Mouse (Mus musculus) midbrain, embryonic 12.5 days (tissue): Measurements from ENCODE around the gene A730049H05Rik. TPM values are rescaled to one million over a fixed set of nuclear protein-coding genes. Genes with fewer than 3 reads are reported as not detected.

Experiments used
- ATAC-seq: fragments of 200-750 bp; cut with Nextera tagmentation; 2 replicates; pipeline ENCODE4 v1.8.0; 2017; ENCODE audit warnings: low read depth, moderate TSS enrichment, moderate library complexity; ENCODE audit not compliant: low FRiP score
- H3K27ac ChIP-seq: fragments of 300-500 bp; sonication (generic); replicated peaks from 2 replicates; pipeline ENCODE4 v1.5.1; 2016; ENCODE audit warnings: mild to moderate bottlenecking
- H3K27me3 ChIP-seq: fragments of 300-500 bp; sonication (generic); 2 replicates; pipeline ENCODE4 v1.6.1; 2016; ENCODE audit warnings: mild to moderate bottlenecking
- H3K36me3 ChIP-seq: fragments of 300-500 bp; sonication (generic); 2 replicates; pipeline ENCODE4 v1.6.1; 2016
- H3K4me1 ChIP-seq: fragments of 300-500 bp; sonication (generic); 2 replicates; pipeline ENCODE4 v1.6.1; 2016
- H3K4me2 ChIP-seq: fragments of 300-500 bp; sonication (generic); replicated peaks from 2 replicates; pipeline ENCODE4 v1.6.1; 2016; ENCODE audit warnings: mild to moderate bottlenecking, moderate library complexity
- H3K4me3 ChIP-seq: fragments of 300-500 bp; sonication (generic); 2 replicates; pipeline ENCODE4 v1.5.1; 2016; ENCODE audit warnings: mild to moderate bottlenecking
- H3K9ac ChIP-seq: fragments of 300-500 bp; sonication (generic); replicated peaks from 2 replicates; pipeline ENCODE4 v1.6.1; 2016; ENCODE audit warnings: mild to moderate bottlenecking, moderate library complexity
- H3K9me3 ChIP-seq: fragments of 300-500 bp; sonication (generic); 2 replicates; pipeline ENCODE4 v1.6.1; 2016; ENCODE audit warnings: mild to moderate bottlenecking
- WGBS: fragments of 180-500 bp; shearing (Covaris S2); methylation state at CpG from one replicate; pipeline ENCODE4 v1.1.7; 2016; 5-methylcytosine and 5-hydroxymethylcytosine counted together
- polyA plus RNA-seq: library from polyadenylated mRNA; unstranded; fragments of >200 nt; fragmentation: Nextera tagmentation; extraction: Ambion mirVana; gene quantifications from 2 replicates; pipeline ENCODE4 v1.2.1, GENCODE M21; 2016

The A730049H05Rik gene
- polyA plus RNA-seq: 0.21 and 0.29 TPM in 2 replicates

DNA sequence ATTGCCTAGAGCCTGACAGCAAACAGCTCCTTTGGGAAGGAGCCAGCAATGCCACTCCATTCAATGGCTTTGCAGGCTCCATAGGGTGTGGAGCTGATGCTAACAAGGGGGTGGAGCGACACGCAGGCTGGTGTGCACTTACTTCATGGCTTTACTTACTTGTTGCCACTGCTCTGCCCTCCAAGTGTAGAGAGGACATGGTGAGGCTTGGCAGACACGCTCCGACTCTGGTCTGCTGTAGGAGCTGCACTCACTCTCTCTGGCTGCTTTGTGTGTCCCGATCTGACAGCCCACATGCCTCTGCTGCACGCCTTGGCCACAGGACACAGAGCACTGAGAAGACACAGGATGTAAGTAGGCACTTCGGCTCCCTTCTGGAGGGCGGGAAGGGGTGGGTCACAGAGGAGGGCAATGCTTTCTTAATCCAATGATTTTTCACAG, at the start of gene A730049H05Rik:
Gene A730049H05Rik, plus strand, starts transcription at position 168 of the 441 bp plus-strand sequence.
- 5% methylated on average over 8 of the region's 8 CpGs for WGBS
- Histone ChIP-seq H3K36me3 (no peaks in the 10 kb centered on the region), H3K4me3 (no peak within 1 kb of the TSS), H3K27ac (no peak within 1 kb of the TSS), H3K4me1 (peaks cover 13% of the 10 kb centered on the region), H3K9ac (no peak within 1 kb of the TSS), H3K27me3 (peaks cover 23% of the 10 kb centered on the region), H3K4me2 (peak within 1 kb of the TSS; percentile 37), H3K9me3 (no peaks in the 10 kb centered on the region)
- no peak for ATAC-seq

DNA sequence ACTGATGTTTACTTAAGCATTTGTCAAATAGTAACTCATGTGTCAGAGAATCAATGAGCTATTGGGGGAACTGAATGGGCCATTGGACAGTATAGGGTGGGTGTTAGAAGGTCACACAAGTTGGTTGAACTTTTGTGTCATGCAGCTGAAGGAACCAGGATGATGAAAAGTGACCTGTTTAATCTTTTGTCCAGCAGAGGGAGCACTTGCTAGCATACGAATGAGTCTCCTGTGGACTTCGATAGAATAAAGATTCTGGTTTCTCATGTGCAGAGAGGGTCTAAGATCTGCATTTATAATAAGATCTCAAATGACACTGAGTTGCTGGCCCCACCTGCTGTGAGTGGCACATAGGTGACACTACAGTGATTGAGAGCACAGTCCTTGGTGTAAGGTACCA, 39.9 kb upstream of the A730049H05Rik start:
- H3K36me3 ChIP-seq: no peaks in the 10 kb centered on the region
- H3K27me3 ChIP-seq: no peaks in the 10 kb centered on the region
- no peak overlapping the region for H3K27ac ChIP-seq
- no peak overlapping the region for H3K9ac ChIP-seq
- 24% methylated on average over 2 of the region's 2 CpGs for WGBS
- no peaks in the 10 kb centered on the region; the same call in 1 of the 2 replicates for H3K4me1 ChIP-seq
- no peak overlapping the region for H3K4me2 ChIP-seq
- ATAC-seq: no peak
- no peaks in the 10 kb centered on the region for H3K9me3 ChIP-seq
- no peak overlapping the region for H3K4me3 ChIP-seq

DNA sequence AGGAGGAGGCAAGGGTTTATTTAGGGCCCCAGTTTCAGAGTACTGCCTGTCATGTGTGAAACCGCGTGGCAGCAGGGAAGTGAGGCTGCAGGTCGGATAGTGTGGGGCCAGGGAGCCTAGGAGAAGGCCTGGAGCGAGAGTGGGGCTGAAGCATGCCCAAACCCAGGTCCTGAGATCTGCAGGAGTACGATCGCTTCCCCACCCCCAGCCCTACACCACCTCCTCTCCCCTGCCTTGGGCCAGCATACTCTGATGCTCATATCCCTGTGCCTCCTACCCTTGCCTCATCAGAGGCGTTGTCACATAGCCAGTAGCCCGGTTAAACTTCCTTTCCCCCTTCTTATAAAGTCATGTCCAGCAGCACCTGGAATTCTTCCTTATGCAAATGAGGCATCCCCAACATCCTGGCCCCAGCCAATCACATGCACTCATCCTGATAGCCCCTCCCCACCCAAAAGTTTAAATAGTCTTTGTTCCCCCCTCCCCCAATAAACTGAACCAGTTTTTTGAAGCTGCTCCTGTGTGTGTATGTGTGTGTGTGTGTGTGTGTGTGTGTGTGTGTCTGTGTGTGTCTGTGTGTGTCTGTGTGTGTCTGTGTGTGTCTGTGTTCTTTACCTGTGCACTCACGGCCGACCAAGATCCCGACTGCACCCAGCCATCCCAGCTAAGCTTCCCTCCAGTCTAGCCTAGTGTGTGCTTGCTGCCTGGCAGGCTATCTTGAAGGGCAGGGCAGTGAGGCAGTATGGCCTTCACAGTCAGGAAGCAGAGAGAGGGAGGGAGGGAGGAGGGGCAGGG, 36.9 kb upstream of the A730049H05Rik start:
- 77% methylated on average over 10 of the region's 11 CpGs for WGBS
- Histone ChIP-seq H3K4me2 (no peak overlapping the region), H3K36me3 (no peaks in the 10 kb centered on the region), H3K27me3 (0 out of 2 replicates have a peak, but pooled peaks cover 2% of the 10 kb centered on the region), H3K9ac (no peak overlapping the region), H3K9me3 (no peaks in the 10 kb centered on the region), H3K4me3 (no peak overlapping the region), H3K4me1 (no peaks in the 10 kb centered on the region; the same call in 1 of the 2 replicates), H3K27ac (no peak overlapping the region)
- no peak for ATAC-seq

DNA sequence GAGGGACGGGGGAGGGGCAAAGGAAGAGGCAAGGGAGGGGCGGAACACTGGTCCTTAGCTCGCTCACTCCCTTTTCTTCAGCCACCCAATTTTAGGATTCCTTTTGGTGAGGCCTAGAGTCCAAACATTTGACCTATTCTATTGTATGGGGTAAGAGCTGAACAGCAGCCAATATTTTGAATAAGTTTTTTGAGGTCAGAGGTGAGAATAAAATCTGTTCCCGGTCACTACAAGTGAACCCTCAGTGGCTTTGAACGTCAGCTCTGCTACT, 36.4 kb upstream of the A730049H05Rik start:
- Histone ChIP-seq H3K27ac (no peak overlapping the region), H3K4me2 (no peak overlapping the region), H3K4me1 (no peaks in the 10 kb centered on the region; the same call in 1 of the 2 replicates), H3K36me3 (no peaks in the 10 kb centered on the region), H3K27me3 (0 out of 2 replicates have a peak, but pooled peaks cover 4% of the 10 kb centered on the region), H3K9me3 (no peaks in the 10 kb centered on the region), H3K9ac (no peak overlapping the region), H3K4me3 (no peak overlapping the region)
- no peak for ATAC-seq
- 44% methylated on average over 5 of the region's 5 CpGs for WGBS

DNA sequence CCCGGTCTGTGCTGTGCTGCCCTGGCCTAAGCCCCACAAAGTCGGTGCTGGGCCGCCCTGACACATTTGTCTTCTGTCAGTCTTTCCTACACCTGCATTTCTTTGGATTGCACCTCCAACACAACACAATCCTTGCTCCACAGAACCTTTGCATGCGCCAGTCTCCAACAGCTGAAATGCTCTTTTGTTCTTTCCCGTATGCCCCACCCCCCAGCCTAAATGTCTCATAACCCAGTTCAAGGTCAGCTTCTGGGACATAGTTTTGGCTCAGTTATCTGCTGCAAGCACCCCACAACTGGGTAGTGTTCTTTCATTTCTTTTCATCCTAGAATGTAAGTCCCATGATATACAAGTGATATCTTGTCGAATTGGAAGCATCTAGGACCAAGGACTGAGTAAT, 34.8 kb upstream of the A730049H05Rik start:
- WGBS: 88% methylated on average over 6 of the region's 6 CpGs
- Histone ChIP-seq H3K4me1 (no peaks in the 10 kb centered on the region; the same call in 1 of the 2 replicates), H3K4me2 (no peak overlapping the region), H3K27ac (no peak overlapping the region), H3K27me3 (peaks cover 16% of the 10 kb centered on the region), H3K36me3 (no peaks in the 10 kb centered on the region), H3K9me3 (no peaks in the 10 kb centered on the region), H3K9ac (no peak overlapping the region), H3K4me3 (no peak overlapping the region)
- ATAC-seq: no peak

- WGBS: 13% methylated on average over 7 of the region's 7 CpGs
- H3K27ac ChIP-seq: no peak overlapping the region
- H3K4me1 ChIP-seq: peaks cover 6% of the 10 kb centered on the region; the same call in 1 of the 2 replicates
- H3K9me3 ChIP-seq: no peaks in the 10 kb centered on the region
- H3K4me3 ChIP-seq: no peak overlapping the region
- ATAC-seq: no peak
- H3K27me3 ChIP-seq: peaks cover 27% of the 10 kb centered on the region
- H3K4me2 ChIP-seq: no peak overlapping the region
- no peaks in the 10 kb centered on the region for H3K36me3 ChIP-seq
- H3K9ac ChIP-seq: no peak overlapping the region
Measured at GRCm38 (mm10) chr6:92784782-92785181, 31.5 kb upstream of the A730049H05Rik start.

- Histone ChIP-seq H3K4me2 (peak overlapping the region; percentile 59), H3K9me3 (no peaks in the 10 kb centered on the region), H3K27ac (no peak overlapping the region), H3K9ac (peak overlapping the region; percentile 4; the same call in 1 of the 2 replicates), H3K27me3 (peaks cover 27% of the 10 kb centered on the region), H3K36me3 (no peaks in the 10 kb centered on the region), H3K4me1 (peaks cover 6% of the 10 kb centered on the region; the same call in 1 of the 2 replicates), H3K4me3 (peak overlapping the region; percentile 39)
- under 1% methylated on average over 20 of the region's 20 CpGs for WGBS
- ATAC-seq: peak; percentile 59; the same call in 1 of the 2 replicates
Measured at GRCm38 (mm10) chr6:92786701-92787375, 29.4 kb upstream of the A730049H05Rik start.

GRCm38 (mm10) chr6:92787376-92787712, 28.9 kb upstream of the A730049H05Rik start:
- H3K27ac ChIP-seq: no peak overlapping the region
- H3K4me1 ChIP-seq: peaks cover 6% of the 10 kb centered on the region; the same call in 1 of the 2 replicates
- ATAC-seq: peak; percentile 86
- H3K27me3 ChIP-seq: peaks cover 27% of the 10 kb centered on the region
- peak overlapping the region; percentile 39 for H3K4me3 ChIP-seq
- under 1% methylated on average over 12 of the region's 12 CpGs for WGBS
- H3K9ac ChIP-seq: peak overlapping the region; percentile 4; the same call in 1 of the 2 replicates
- peak overlapping the region; percentile 59 for H3K4me2 ChIP-seq
- no peaks in the 10 kb centered on the region for H3K9me3 ChIP-seq
- no peaks in the 10 kb centered on the region for H3K36me3 ChIP-seq

GRCm38 (mm10) chr6:92793804-92794203, 22.5 kb upstream of the A730049H05Rik start:
- ATAC-seq: no peak
- Histone ChIP-seq H3K9ac (no peak overlapping the region), H3K27me3 (peaks cover 5% of the 10 kb centered on the region; the same call in 1 of the 2 replicates), H3K4me3 (no peak overlapping the region), H3K27ac (no peak overlapping the region), H3K4me2 (no peak overlapping the region), H3K36me3 (no peaks in the 10 kb centered on the region), H3K4me1 (no peaks in the 10 kb centered on the region), H3K9me3 (no peaks in the 10 kb centered on the region)
- WGBS: 83% methylated on average over 6 of the region's 6 CpGs

DNA sequence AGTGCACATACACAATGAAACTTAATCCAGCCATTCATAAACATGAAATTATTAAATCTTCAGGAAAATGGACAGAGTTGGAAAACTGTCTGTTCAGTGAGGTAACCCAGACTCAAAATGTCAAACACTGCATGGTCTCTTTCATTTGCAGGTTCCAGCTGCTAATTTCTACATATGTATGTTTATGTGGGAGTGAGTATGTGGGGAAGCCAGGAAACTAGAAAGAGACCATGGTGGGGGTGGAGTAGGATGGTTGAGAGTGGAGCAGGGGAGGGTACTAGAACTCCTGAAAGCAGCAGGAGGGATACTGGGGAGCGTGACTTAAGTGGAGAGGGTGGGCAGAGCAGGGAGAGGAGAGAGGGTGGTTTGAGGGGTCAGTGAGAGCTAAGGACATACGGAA, 14.8 kb upstream of the A730049H05Rik start:
- Histone ChIP-seq H3K27ac (no peak overlapping the region), H3K27me3 (no peaks in the 10 kb centered on the region), H3K4me1 (no peaks in the 10 kb centered on the region), H3K9ac (no peak overlapping the region), H3K4me2 (no peak overlapping the region), H3K36me3 (no peaks in the 10 kb centered on the region), H3K9me3 (no peaks in the 10 kb centered on the region), H3K4me3 (no peak overlapping the region)
- WGBS: 74% methylated on average over 2 of the region's 2 CpGs
- ATAC-seq: no peak

GRCm38 (mm10) chr6:92802421-92802820, 13.9 kb upstream of the A730049H05Rik start:
- no peak overlapping the region for H3K9ac ChIP-seq
- 94% methylated on average over 11 of the region's 11 CpGs for WGBS
- no peak overlapping the region for H3K4me2 ChIP-seq
- no peaks in the 10 kb centered on the region for H3K36me3 ChIP-seq
- no peaks in the 10 kb centered on the region for H3K9me3 ChIP-seq
- H3K4me1 ChIP-seq: no peaks in the 10 kb centered on the region
- no peaks in the 10 kb centered on the region for H3K27me3 ChIP-seq
- H3K27ac ChIP-seq: no peak overlapping the region
- H3K4me3 ChIP-seq: no peak overlapping the region
- ATAC-seq: no peak

DNA sequence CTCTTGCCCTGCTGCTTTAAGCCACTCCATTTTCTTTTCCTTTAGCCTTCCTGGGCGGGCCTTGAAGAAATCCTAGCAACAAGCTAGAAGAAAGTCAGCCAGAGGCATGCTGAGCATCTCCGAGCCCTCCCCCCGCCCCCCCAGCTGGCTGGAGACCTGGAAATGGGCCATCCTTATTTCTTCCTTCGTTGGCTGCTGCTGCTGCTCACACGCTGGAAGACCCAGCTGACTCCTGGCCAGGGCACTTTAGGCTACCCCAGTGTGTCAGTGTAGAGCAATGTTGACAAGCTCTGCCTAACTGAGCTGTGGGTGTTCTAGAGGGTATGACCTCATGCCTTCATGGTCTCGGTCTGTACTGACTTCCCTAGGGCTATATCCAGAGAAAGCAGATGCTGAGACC, 13.1 kb upstream of the A730049H05Rik start:
- no peak overlapping the region for H3K4me2 ChIP-seq
- H3K36me3 ChIP-seq: no peaks in the 10 kb centered on the region
- H3K9ac ChIP-seq: no peak overlapping the region
- H3K9me3 ChIP-seq: no peaks in the 10 kb centered on the region
- 55% methylated on average over 6 of the region's 6 CpGs for WGBS
- no peaks in the 10 kb centered on the region for H3K27me3 ChIP-seq
- ATAC-seq: no peak
- no peak overlapping the region for H3K27ac ChIP-seq
- H3K4me3 ChIP-seq: no peak overlapping the region
- no peaks in the 10 kb centered on the region for H3K4me1 ChIP-seq
